ENCODE assay signal across 9 mouse cellular contexts in the genomic region with DNA sequence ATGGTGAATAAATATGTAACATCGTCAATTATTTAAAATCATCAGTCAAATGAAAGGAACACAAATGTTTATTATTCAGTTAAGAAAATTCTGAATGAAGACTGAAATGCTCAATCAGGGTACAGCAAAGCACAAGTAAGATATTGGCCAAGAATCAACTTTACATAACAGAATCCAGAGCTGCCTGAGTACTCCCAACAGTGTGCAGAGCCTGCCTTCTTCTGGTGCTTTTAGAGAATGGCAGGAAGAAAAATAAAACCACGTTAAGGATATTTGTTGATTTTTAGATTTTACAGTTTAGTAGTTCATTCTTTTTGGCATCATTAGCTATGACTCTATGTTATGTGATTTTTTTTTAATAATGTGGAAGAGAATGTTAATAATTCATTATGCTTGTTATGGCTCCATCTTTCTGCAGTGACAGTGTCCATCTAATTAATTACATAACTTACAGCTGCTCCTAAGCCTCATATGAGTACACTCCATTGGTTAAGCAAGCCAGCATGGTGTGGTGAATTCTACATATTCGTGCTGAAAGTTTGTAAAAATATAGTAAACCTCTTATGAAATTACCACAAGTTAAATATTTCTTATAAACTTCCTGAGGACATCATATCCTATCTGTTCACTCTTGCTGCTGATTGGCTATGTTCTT.
DNase-seq lines count a peak whose midpoint lies in the region; ATAC-seq and TF ChIP-seq lines count a peak whose summit lies in the region.
"Had no signal": no experiment of that assay in that cellular context is flagged by ENCODE, and none has a peak within 500 bp of the region (broad histone marks: within the 10 kb centered on the region; RNA-seq: fewer than 3 reads in every experiment).

No protein-coding gene starts in this region.

- H3K27me3 ChIP-seq in hindbrain, embryonic 11.5 days (ENCODE audit: control insufficient read depth, insufficient read depth, low read length) = no peaks in the 10 kb centered on the region
- H3K27me3 ChIP-seq in hindbrain, embryonic 10.5 days (ENCODE audit: insufficient read depth, poor library complexity, severe bottlenecking) = no peaks in the 10 kb centered on the region
- H3K27me3 ChIP-seq in E14TG2a.4 (ENCODE audit: insufficient read depth, low read length) = no peaks in the 10 kb centered on the region

- ATAC-seq in hindbrain, embryonic 11.5 days (ENCODE audit: low FRiP score) = peak; percentile 79; the same call in 1 of the 2 replicates

- H3K9ac ChIP-seq in hindbrain, embryonic 11.5 days (ENCODE audit: low read depth, low read length) = no peak overlapping the region

- H3K9me3 ChIP-seq in hindbrain, embryonic 11.5 days (ENCODE audit: control insufficient read depth, low read length) = no peaks in the 10 kb centered on the region
- no peaks in the 10 kb centered on the region for H3K9me3 ChIP-seq in hindbrain, embryonic 10.5 days
- no peaks in the 10 kb centered on the region; the same call in 1 of the 2 replicates for H3K9me3 ChIP-seq in E14TG2a.4 (ENCODE audit: low read length)

- H3K27ac ChIP-seq in hindbrain, embryonic 11.5 days (ENCODE audit: low read depth, low read length) = no peak overlapping the region
- H3K27ac ChIP-seq in hindbrain, embryonic 10.5 days = no peak overlapping the region

- H3K4me3 ChIP-seq in hindbrain, embryonic 11.5 days (ENCODE audit: low read depth, low read length) = no peak overlapping the region
- no peak overlapping the region for H3K4me3 ChIP-seq in hindbrain, embryonic 10.5 days
- no peak overlapping the region for H3K4me3 ChIP-seq in E14TG2a.4 (replicated peaks; ENCODE audit: low read length)

- H3K4me1 ChIP-seq in hindbrain, embryonic 11.5 days (replicated peaks; ENCODE audit: control insufficient read depth, insufficient read depth, low read length) = no peaks in the 10 kb centered on the region
- no peaks in the 10 kb centered on the region for H3K4me1 ChIP-seq in hindbrain, embryonic 10.5 days (replicated peaks)
- H3K4me1 ChIP-seq in E14TG2a.4 (replicated peaks; ENCODE audit: low read depth, low read length) = no peaks in the 10 kb centered on the region

- peak; percentile 20; the same call in 1 of the 2 replicates for TF ChIP-seq CTCF in E14TG2a.4 (conservative IDR thresholded peaks at IDR 0.05; ENCODE audit: low read length)
- TF ChIP-seq CTCF in brain, embryonic 14.5 days (IDR thresholded peaks at IDR 0.05; ENCODE audit: borderline replicate concordance, extremely low read depth, insufficient read depth, insufficient read length) = peak; percentile 71; the same call in 1 of the 2 replicates

- TF ChIP-seq POLR2A in brain, embryonic 14.5 days (IDR thresholded peaks at IDR 0.05; ENCODE audit: borderline replicate concordance, extremely low read depth, insufficient read depth, insufficient read length, poor library complexity, severe bottlenecking) = no peak

- no peak overlapping the region for H3K4me2 ChIP-seq in hindbrain, embryonic 11.5 days (replicated peaks; ENCODE audit: low read depth, low read length)

- WGBS in hindbrain, embryonic 11.5 days = 51% methylated on average over 3 of the region's 3 CpGs
- 55% methylated on average over 3 of the region's 3 CpGs for WGBS in hindbrain, embryonic 10.5 days

- intact Hi-C loops in left cerebral cortex, postnatal 25 days (cut with DNase I) = loop anchor here (2.0 to 5.0 kb wide), 3 partner anchors 577 to 887 kb away; a partner anchor contains a TSS

- H3K36me3 ChIP-seq in hindbrain, embryonic 11.5 days (ENCODE audit: control insufficient read depth, insufficient read depth, low read length) = no peaks in the 10 kb centered on the region
- no peaks in the 10 kb centered on the region for H3K36me3 ChIP-seq in hindbrain, embryonic 10.5 days
- H3K36me3 ChIP-seq in E14TG2a.4 (ENCODE audit: insufficient read depth, low read length) = no peaks in the 10 kb centered on the region

- peak; percentile 4 for DNase-seq in hindbrain, embryonic 11.5 days (ENCODE audit: low spot score)
- no peak for DNase-seq in hindbrain, embryonic 10.5 days (ENCODE audit: low spot score)
- peak; percentile 84 for DNase-seq in brain, embryonic 14.5 days (ENCODE audit: low read depth)
- peak; percentile 26 to 59 for DNase-seq in left cerebral cortex, postnatal 25 days (ENCODE audit: low spot score in 2 of 2)
- DNase-seq in gastrocnemius, postnatal 25 days = no peak
- DNase-seq in lung, postnatal 25 days (ENCODE audit: low spot score) = no peak
- DNase-seq in lung, postnatal 10 days = no peak
- DNase-seq: kidney, postnatal 36 days had no signal

Comparison
In these comparisons a context has a peak if more than half of its experiments do, and no peak if none do; other contexts are left out.
1. DNase-seq: peak in hindbrain, embryonic 11.5 days (single experiment), brain, embryonic 14.5 days (single experiment) and left cerebral cortex, postnatal 25 days (2 of 2); none in hindbrain, embryonic 10.5 days (single experiment), gastrocnemius, postnatal 25 days (single experiment), lung, postnatal 25 days (single experiment) and lung, postnatal 10 days (single experiment).